Mouse (Mus musculus) heart, adult 2 months (tissue): Measurements from ENCODE around the gene BC025920. TPM values are rescaled to one million over a fixed set of nuclear protein-coding genes. Genes with fewer than 3 reads are reported as not detected.

Experiments used
- DNase-seq, 2 experiments: peaks; one replicate each; pipeline ENCODE4 v3.0.0; 2021
- H3K27ac ChIP-seq: fragments of 200-600 bp; 2 replicates; pipeline ENCODE4 v1.8.1; 2022
- H3K27me3 ChIP-seq: fragments of 200-500 bp; 2 replicates; pipeline ENCODE4 v1.6.1; 2012; ENCODE audit warnings: mild to moderate bottlenecking, low read length, inconsistent platforms, mixed read lengths; ENCODE audit not compliant: control insufficient read depth, insufficient read depth
- H3K36me3 ChIP-seq: fragments of 200-500 bp; 2 replicates; pipeline ENCODE4 v1.6.1; 2012; ENCODE audit warnings: low read length, inconsistent platforms; ENCODE audit not compliant: control insufficient read depth, insufficient read depth
- H3K4me1 ChIP-seq: fragments of 200-500 bp; 2 replicates; pipeline ENCODE4 v1.6.1; 2011; ENCODE audit warnings: low read length; ENCODE audit not compliant: control insufficient read depth, insufficient read depth
- H3K4me3 ChIP-seq: fragments of 200-600 bp; 2 replicates; pipeline ENCODE4 v1.8.1; 2022
- H3K79me2 ChIP-seq: fragments of 200-500 bp; replicated peaks from 2 replicates; pipeline ENCODE4 v1.6.1; 2012; ENCODE audit warnings: mild to moderate bottlenecking, inconsistent platforms, low read length, moderate library complexity, mixed read lengths; ENCODE audit not compliant: control insufficient read depth, insufficient read depth
- H3K9ac ChIP-seq: fragments of 200-500 bp; 2 replicates; pipeline ENCODE4 v1.6.1; 2012; ENCODE audit warnings: low read depth, mild to moderate bottlenecking, control low read depth, inconsistent platforms, low read length, mixed read lengths
- CTCF ChIP-seq: fragments of 200-600 bp; IDR thresholded peaks from 2 replicates; pipeline ENCODE4 v1.8.1; 2022; ENCODE audit warnings: antibody characterized with exemption, mild to moderate bottlenecking, moderate library complexity
- EP300 ChIP-seq: fragments of 200-500 bp; IDR thresholded peaks from 2 replicates; pipeline ENCODE4 v1.6.1; 2011; ENCODE audit warnings: low read depth, low read length, control low read depth; ENCODE audit not compliant: insufficient read depth
- POLR2A ChIP-seq: fragments of 200-500 bp; IDR thresholded peaks from 2 replicates; pipeline ENCODE4 v1.6.1; 2011; ENCODE audit warnings: mild to moderate bottlenecking, low read depth, low read length, control low read depth; ENCODE audit not compliant: insufficient read depth
- WGBS: fragments of 180-500 bp; shearing (Covaris S2); methylation state at CpG from one replicate; pipeline ENCODE4 v1.1.7; 2018; 5-methylcytosine and 5-hydroxymethylcytosine counted together
- intact Hi-C: fragments of 180-260 bp; cut with DNase I; formaldehyde crosslinking; loops from one replicate; pipeline ENCODE4 v1.15.1; 2025
- polyA plus RNA-seq: library from polyadenylated mRNA; depleted of rRNA; stranded (reverse); fragments of >200 nt; gene quantifications from 2 replicates; pipeline ENCODE4 v1.2.3, GENCODE M21; 2012; rRNA removed
- total RNA-seq, 2 experiments: library from RNA; stranded (reverse); gene quantifications; 2 replicates each; pipeline ENCODE4 v1.2.3; 2021

Gene BC025920
- total and polyA plus RNA-seq, 3 experiments, result 1.9 to 3.7 (median 2.5) TPM

GRCm38 (mm10) chr10:81656174-81656573, 50.1 kb downstream of the BC025920 start:
- TF ChIP-seq POLR2A, result no peak
- no peak for TF ChIP-seq CTCF
- TF ChIP-seq EP300, result no peak
- 98% methylated on average over 2 of the region's 2 CpGs for WGBS
- intact Hi-C loops, result no loop called here
- Histone ChIP-seq H3K4me1 (no peaks in the 10 kb centered on the region), H3K36me3 (no peaks in the 10 kb centered on the region), H3K79me2 (peaks cover 1% of the 10 kb centered on the region; the same call in 1 of the 2 replicates), H3K27me3 (no peaks in the 10 kb centered on the region), H3K9ac (no peak overlapping the region), H3K27ac (no peak overlapping the region), H3K4me3 (no peak overlapping the region)
- no peak for DNase-seq

Other genes with a start within 250 kb of the BC025920 start
- 10 to 100 TPM; 10.6 to 11.1 TPM for gene Mfsd12, start 248.8 kb upstream of the BC025920 start, total RNA-seq
- gene Mfsd12, start 248.8 kb upstream of the BC025920 start, polyA plus RNA-seq, result 9.6 and 10.5 TPM in 2 replicates
- gene 4930404N11Rik, start 240.5 kb upstream of the BC025920 start, total RNA-seq, result 1 to 10 TPM in 1 of 2 experiments, under 1 TPM in 1; 0.64 to 1.1 TPM
- gene 4930404N11Rik, start 240.5 kb upstream of the BC025920 start, polyA plus RNA-seq, result 0.32 and 1.2 TPM in 2 replicates
- 10 to 100 TPM; 29.9 to 31.5 TPM for gene Fzr1, start 227.8 kb upstream of the BC025920 start, total RNA-seq
- gene Fzr1, start 227.8 kb upstream of the BC025920 start, polyA plus RNA-seq, result 49.3 and 56.1 TPM in 2 replicates
- gene Dohh, start 221.8 kb upstream of the BC025920 start, total RNA-seq, result 10 to 100 TPM; 46.6 to 53.8 TPM
- 48.5 and 56.9 TPM in 2 replicates for gene Dohh, start 221.8 kb upstream of the BC025920 start, polyA plus RNA-seq
- 1 to 10 TPM in 1 of 2 experiments, under 1 TPM in 1; 0.73 to 1.9 TPM for gene Gm48551, start 221.8 kb upstream of the BC025920 start, total RNA-seq
- gene Gm48551, start 221.8 kb upstream of the BC025920 start, polyA plus RNA-seq, result 2.1 and 3.5 TPM in 2 replicates
- gene Gm48552, start 217.3 kb upstream of the BC025920 start, total RNA-seq, result 1 to 10 TPM in 1 of 2 experiments, not detected in 1; 1.2 TPM
- gene Gm48552, start 217.3 kb upstream of the BC025920 start, polyA plus RNA-seq, result 0.88 and 1.2 TPM in 2 replicates
- 1 to 10 TPM; 2.0 to 2.3 TPM for gene Smim24, start 213.2 kb upstream of the BC025920 start, total RNA-seq
- gene Smim24, start 213.2 kb upstream of the BC025920 start, polyA plus RNA-seq, result 8.3 and 8.6 TPM in 2 replicates
- gene Nfic, start 150.6 kb upstream of the BC025920 start, total RNA-seq, result 100 to 1,000 TPM in 1 of 2 experiments, 10 to 100 TPM in 1; 94.2 to 104 TPM
- gene Nfic, start 150.6 kb upstream of the BC025920 start, polyA plus RNA-seq, result 59.9 and 80.1 TPM in 2 replicates
- gene Celf5, start 123.6 kb upstream of the BC025920 start, total RNA-seq, result under 1 TPM in 1 of 2 experiments, not detected in 1; 0.16 TPM
- gene Celf5, start 123.6 kb upstream of the BC025920 start, polyA plus RNA-seq, result 0.39 and 0.73 TPM in 2 replicates
- 10 to 100 TPM; 68.6 to 74.2 TPM for gene Ncln, start 109.9 kb upstream of the BC025920 start, total RNA-seq
- gene Ncln, start 109.9 kb upstream of the BC025920 start, polyA plus RNA-seq, result 107 and 116 TPM in 2 replicates
- 1 to 10 TPM in 1 of 2 experiments, under 1 TPM in 1; 0.81 to 1.1 TPM for gene S1pr4, start 106.1 kb upstream of the BC025920 start, total RNA-seq
- gene S1pr4, start 106.1 kb upstream of the BC025920 start, polyA plus RNA-seq, result 2.0 and 3.1 TPM in 2 replicates
- 1 to 10 TPM; 1.1 to 1.5 TPM for gene Gna15, start 82.0 kb upstream of the BC025920 start, total RNA-seq
- 1.1 and 1.2 TPM in 2 replicates for gene Gna15, start 82.0 kb upstream of the BC025920 start, polyA plus RNA-seq
- 10 to 100 TPM; 46.6 to 53.5 TPM for gene Gna11, start 61.1 kb upstream of the BC025920 start, total RNA-seq
- 68.0 and 81.9 TPM in 2 replicates for gene Gna11, start 61.1 kb upstream of the BC025920 start, polyA plus RNA-seq
- 1,000 to 10,000 TPM in 1 of 2 experiments, 100 to 1,000 TPM in 1; 982 to 1,113 TPM for gene Aes, start 46.8 kb upstream of the BC025920 start, total RNA-seq
- gene Aes, start 46.8 kb upstream of the BC025920 start, polyA plus RNA-seq, result 2,586 and 3,063 TPM in 2 replicates
- gene Tle2, start 31.7 kb upstream of the BC025920 start, total RNA-seq, result 1 to 10 TPM; 6.8 to 7.4 TPM
- 40.9 and 43.8 TPM in 2 replicates for gene Tle2, start 31.7 kb upstream of the BC025920 start, polyA plus RNA-seq
- gene Tle6, start 5.2 kb upstream of the BC025920 start, total RNA-seq, result 1 to 10 TPM; 5.1 to 7.7 TPM
- 19.0 and 20.1 TPM in 2 replicates for gene Tle6, start 5.2 kb upstream of the BC025920 start, polyA plus RNA-seq
- gene Sirt6, start 21.5 kb downstream of the BC025920 start, total RNA-seq, result 1 to 10 TPM; 7.0 to 7.9 TPM
- gene Sirt6, start 21.5 kb downstream of the BC025920 start, polyA plus RNA-seq, result 11.5 and 15.4 TPM in 2 replicates
- 1 to 10 TPM; 7.8 to 7.9 TPM for gene Ankrd24, start 22.3 kb downstream of the BC025920 start, total RNA-seq
- gene Ankrd24, start 22.3 kb downstream of the BC025920 start, polyA plus RNA-seq, result 33.7 and 46.5 TPM in 2 replicates
- 1 to 10 TPM; 2.1 to 2.4 TPM for gene Gm10778, start 42.8 kb downstream of the BC025920 start, total RNA-seq
- 0.59 and 1.2 TPM in 2 replicates for gene Gm10778, start 42.8 kb downstream of the BC025920 start, polyA plus RNA-seq
- 1 to 10 TPM; 3.7 to 5.7 TPM for gene Zfp433, start 98.6 kb downstream of the BC025920 start, total RNA-seq
- gene Zfp433, start 98.6 kb downstream of the BC025920 start, polyA plus RNA-seq, result 0.62 and 3.1 TPM in 2 replicates
- 1 to 10 TPM; 1.2 to 2.7 TPM for gene Gm3055, start 164.9 kb downstream of the BC025920 start, total RNA-seq
- gene Gm3055, start 164.9 kb downstream of the BC025920 start, polyA plus RNA-seq, result 0.33 and 1.7 TPM in 2 replicates
- 1 to 10 TPM; 1.1 to 1.2 TPM for gene Gm4767, start 205.9 kb downstream of the BC025920 start, total RNA-seq
- gene Gm4767, start 205.9 kb downstream of the BC025920 start, polyA plus RNA-seq, result not detected in 2 replicates